Mouse (Mus musculus) heart, embryonic 16.5 days (tissue): ENCODE data around the gene Atp5s. TPM values are rescaled to one million over a fixed set of nuclear protein-coding genes. Genes with fewer than 3 reads are reported as not detected.

ENCODE experiments used
- ATAC-seq: fragments of 200-750 bp; cut with Nextera tagmentation; replicated peaks from 2 replicates; pipeline ENCODE4 v1.8.0; 2017; ENCODE audit warnings: moderate number of reproducible peaks; ENCODE audit not compliant: insufficient read depth, low FRiP score; ENCODE audit errors: extremely low read depth
- H3K27ac ChIP-seq: fragments of 300-500 bp; sonication (generic); 2 replicates; pipeline ENCODE4 v1.5.1; 2014; ENCODE audit warnings: mild to moderate bottlenecking, low read length, control low read depth, moderate library complexity
- H3K27me3 ChIP-seq: fragments of 300-500 bp; sonication (generic); 2 replicates; pipeline ENCODE4 v1.6.1; 2014; ENCODE audit warnings: low read length, mixed read lengths; ENCODE audit not compliant: control insufficient read depth, insufficient read depth
- H3K36me3 ChIP-seq: fragments of 300-500 bp; sonication (generic); 2 replicates; pipeline ENCODE4 v1.6.1; 2014; ENCODE audit not compliant: control insufficient read depth, insufficient read depth
- H3K4me1 ChIP-seq: fragments of 300-500 bp; sonication (generic); 2 replicates; pipeline ENCODE4 v1.6.1; 2014; ENCODE audit warnings: low read length, mixed read lengths; ENCODE audit not compliant: control insufficient read depth, insufficient read depth
- H3K4me2 ChIP-seq: fragments of 300-500 bp; sonication (generic); 2 replicates; pipeline ENCODE4 v1.6.1; 2014; ENCODE audit warnings: low read depth, mild to moderate bottlenecking, control low read depth, low read length
- H3K4me3 ChIP-seq: fragments of 300-500 bp; sonication (generic); 2 replicates; pipeline ENCODE4 v1.5.1; 2014; ENCODE audit warnings: mild to moderate bottlenecking, control low read depth, low read length
- H3K9ac ChIP-seq: fragments of 300-500 bp; sonication (generic); 2 replicates; pipeline ENCODE4 v1.6.1; 2014; ENCODE audit warnings: low read length, control low read depth
- H3K9me3 ChIP-seq: fragments of 300-500 bp; sonication (generic); replicated peaks from 2 replicates; pipeline ENCODE4 v1.6.1; 2016; ENCODE audit warnings: low read length; ENCODE audit not compliant: control insufficient read depth
- WGBS: fragments of 180-500 bp; shearing (Covaris S2); extraction: QIAGEN DNeasy Blood & Tissue Kit; methylation state at CpG from one replicate; pipeline ENCODE4 v1.1.7; 2014; 5-methylcytosine and 5-hydroxymethylcytosine counted together
- polyA plus RNA-seq: library from polyadenylated mRNA; unstranded; fragments of >200 nt; fragmentation: Nextera tagmentation; extraction: Ambion mirVana; gene quantifications from 2 replicates; pipeline ENCODE4 v1.2.1, GENCODE M21; 2015

The Atp5s gene
- polyA plus RNA-seq, 1 experiment from 2014 or later = 39.2 TPM

GRCm38 (mm10) chr12:69753936-69754335 lies 29.2 kb downstream of the Atp5s start:
- ATAC-seq = no peak
- peaks cover 15% of the 10 kb centered on the region for H3K4me1 ChIP-seq
- H3K9me3 ChIP-seq = no peaks in the 10 kb centered on the region
- 79% methylated on average over 5 of the region's 5 CpGs for WGBS
- no peaks in the 10 kb centered on the region for H3K27me3 ChIP-seq
- H3K27ac ChIP-seq = no peak overlapping the region
- H3K4me2 ChIP-seq = no peak overlapping the region
- H3K9ac ChIP-seq = no peak overlapping the region
- H3K4me3 ChIP-seq = no peak overlapping the region
- H3K36me3 ChIP-seq = 0 out of 2 replicates have a peak, but pooled peaks cover 1% of the 10 kb centered on the region

GRCm38 (mm10) chr12:69756015-69756414 lies 31.3 kb downstream of the Atp5s start:
- Histone ChIP-seq H3K4me2 (no peak overlapping the region), H3K27me3 (no peaks in the 10 kb centered on the region), H3K27ac (no peak overlapping the region), H3K9ac (no peak overlapping the region), H3K4me3 (no peak overlapping the region), H3K9me3 (no peaks in the 10 kb centered on the region), H3K4me1 (peaks cover 22% of the 10 kb centered on the region), H3K36me3 (no peaks in the 10 kb centered on the region)
- no peak for ATAC-seq
- WGBS = 77% methylated on average over 5 of the region's 5 CpGs

GRCm38 (mm10) chr12:69757418-69758141 lies 32.8 kb downstream of the Atp5s start:
- 3% methylated on average over 22 of the region's 22 CpGs for WGBS
- Histone ChIP-seq H3K27me3 (no peaks in the 10 kb centered on the region), H3K4me1 (peaks cover 18% of the 10 kb centered on the region), H3K36me3 (no peaks in the 10 kb centered on the region), H3K27ac (peak overlapping the region; percentile 98), H3K9me3 (0 out of 2 replicates have a peak, but pooled peaks cover 2% of the 10 kb centered on the region), H3K9ac (peak overlapping the region; percentile 68), H3K4me2 (peak overlapping the region; percentile 88), H3K4me3 (peak overlapping the region; percentile 48)
- ATAC-seq = peak; percentile 90

DNA sequence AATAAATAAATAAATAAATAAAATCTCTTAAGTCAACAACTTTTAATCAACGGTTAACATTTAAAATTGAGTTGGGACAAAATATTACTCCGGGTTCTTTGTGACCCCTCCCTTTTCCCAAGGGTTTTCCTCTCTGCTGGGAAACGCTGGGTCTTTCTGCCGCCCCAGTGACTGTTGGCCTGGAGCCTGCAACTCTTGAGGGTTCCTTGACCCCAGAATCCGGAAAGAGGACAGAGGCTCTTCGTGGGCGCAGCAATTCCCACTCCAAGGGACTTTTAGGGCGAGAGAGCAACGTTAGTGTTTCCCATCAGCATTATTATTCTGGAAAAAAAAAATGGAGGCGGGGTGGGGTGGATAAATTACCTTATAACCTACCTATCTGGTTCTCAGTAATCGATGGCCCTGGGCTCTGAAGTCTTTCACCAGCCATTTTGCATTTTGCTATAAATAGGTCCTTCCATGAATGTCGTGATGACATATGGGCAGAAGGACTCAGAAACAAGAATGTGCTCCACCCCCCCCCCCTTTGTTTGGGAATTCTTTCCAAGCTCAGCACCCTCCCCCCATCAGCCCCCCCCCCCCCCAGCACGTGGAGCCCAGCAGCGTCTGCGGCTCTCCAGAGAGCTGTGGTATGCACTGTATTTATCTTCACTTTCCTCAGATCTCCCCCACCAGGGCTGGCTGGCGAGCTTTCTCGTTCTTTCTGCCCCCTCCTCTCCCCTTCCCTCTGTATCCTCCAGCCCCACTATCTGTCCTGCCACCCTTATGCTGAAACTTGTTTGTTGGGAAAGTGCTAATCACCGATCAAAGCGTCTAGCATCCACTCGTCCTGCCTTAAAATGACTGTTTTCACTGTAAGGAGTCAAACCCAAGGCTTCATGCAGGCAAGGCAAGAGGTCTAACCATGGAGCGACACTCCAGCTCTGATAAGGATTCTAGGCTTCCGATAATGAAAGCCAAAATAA lies 33.8 kb downstream of the Atp5s start:
- H3K4me1 ChIP-seq = peaks cover 18% of the 10 kb centered on the region
- H3K4me3 ChIP-seq = peak overlapping the region; percentile 48
- WGBS = 2% methylated on average over 22 of the region's 22 CpGs
- 0 out of 2 replicates have a peak, but pooled peaks cover 2% of the 10 kb centered on the region for H3K9me3 ChIP-seq
- H3K36me3 ChIP-seq = no peaks in the 10 kb centered on the region
- no peaks in the 10 kb centered on the region for H3K27me3 ChIP-seq
- peak overlapping the region; percentile 98 for H3K27ac ChIP-seq
- peak overlapping the region; percentile 68 for H3K9ac ChIP-seq
- ATAC-seq = peak; percentile 76
- H3K4me2 ChIP-seq = peak overlapping the region; percentile 88

DNA sequence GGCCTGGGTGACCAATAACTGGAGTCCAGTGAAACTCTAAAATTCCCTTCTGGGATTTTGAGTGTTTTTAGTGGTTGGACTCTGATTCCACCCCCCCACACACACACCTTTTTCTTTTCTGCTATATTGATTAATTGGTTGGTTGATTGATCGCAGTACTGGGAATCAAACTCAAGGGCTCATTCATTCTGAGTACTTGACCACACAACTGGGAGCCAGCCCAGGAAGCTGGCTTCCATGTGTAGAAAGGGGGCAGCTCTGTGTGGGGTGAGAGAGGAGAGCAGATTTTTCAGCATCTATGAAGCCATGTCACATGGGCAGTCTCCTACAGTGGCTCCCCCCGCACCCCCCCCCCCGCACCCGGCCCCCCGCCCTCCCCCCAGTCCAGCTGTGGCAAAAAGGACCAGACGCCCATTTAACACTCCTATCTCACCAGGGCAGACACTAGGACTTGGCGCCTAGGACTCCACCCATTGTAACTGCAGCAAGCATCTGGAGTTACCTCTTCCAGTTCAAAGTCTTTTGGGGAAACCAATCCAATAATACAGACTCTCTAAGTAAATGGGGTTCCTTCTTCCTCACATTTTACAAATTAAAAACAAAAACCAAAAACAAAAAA lies 34.6 kb downstream of the Atp5s start:
- H3K4me3 ChIP-seq = peak overlapping the region; percentile 48; the same call in 1 of the 2 replicates
- 26% methylated on average over 7 of the region's 7 CpGs for WGBS
- ATAC-seq = no peak
- H3K9ac ChIP-seq = peak overlapping the region; percentile 67
- peak overlapping the region; percentile 98 for H3K27ac ChIP-seq
- no peaks in the 10 kb centered on the region for H3K36me3 ChIP-seq
- H3K9me3 ChIP-seq = 0 out of 2 replicates have a peak, but pooled peaks cover 2% of the 10 kb centered on the region
- H3K4me1 ChIP-seq = peaks cover 18% of the 10 kb centered on the region
- H3K4me2 ChIP-seq = peak overlapping the region; percentile 88
- H3K27me3 ChIP-seq = no peaks in the 10 kb centered on the region

DNA sequence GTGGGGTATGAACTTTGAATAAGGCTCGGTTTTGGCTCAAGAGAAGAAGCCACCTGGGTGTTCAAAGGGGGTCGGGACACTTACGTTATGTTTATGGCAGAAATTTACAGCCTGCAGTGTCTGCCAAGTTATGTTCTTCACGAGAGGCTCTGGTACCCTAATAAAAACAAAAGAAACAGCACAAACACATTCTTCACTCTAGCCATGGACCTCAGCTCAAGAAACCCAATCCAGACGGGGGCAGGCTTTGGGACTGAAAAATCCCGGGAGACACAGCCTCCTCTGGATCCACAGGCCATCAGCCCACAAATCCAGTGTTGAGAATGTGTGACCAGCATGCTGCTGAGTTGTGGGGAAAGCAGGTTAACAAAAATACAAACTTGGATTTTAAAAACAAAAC lies 35.3 kb downstream of the Atp5s start:
- H3K4me1 ChIP-seq = peaks cover 18% of the 10 kb centered on the region
- WGBS = 58% methylated on average over 6 of the region's 6 CpGs
- no peaks in the 10 kb centered on the region for H3K36me3 ChIP-seq
- no peaks in the 10 kb centered on the region for H3K27me3 ChIP-seq
- no peak overlapping the region for H3K9ac ChIP-seq
- no peak for ATAC-seq
- no peak overlapping the region for H3K4me3 ChIP-seq
- H3K4me2 ChIP-seq = no peak overlapping the region
- H3K27ac ChIP-seq = no peak overlapping the region
- 0 out of 2 replicates have a peak, but pooled peaks cover 2% of the 10 kb centered on the region for H3K9me3 ChIP-seq

GRCm38 (mm10) chr12:69760743-69761406 lies 36.1 kb downstream of the Atp5s start:
- Histone ChIP-seq H3K9me3 (0 out of 2 replicates have a peak, but pooled peaks cover 2% of the 10 kb centered on the region), H3K9ac (no peak overlapping the region), H3K4me1 (peaks cover 18% of the 10 kb centered on the region), H3K27ac (peak overlapping the region; percentile 44; the same call in 1 of the 2 replicates), H3K4me2 (no peak overlapping the region), H3K4me3 (no peak overlapping the region), H3K36me3 (no peaks in the 10 kb centered on the region), H3K27me3 (no peaks in the 10 kb centered on the region)
- WGBS = 78% methylated on average over 20 of the region's 20 CpGs
- ATAC-seq = no peak

- H3K27ac ChIP-seq = no peak overlapping the region; the same call in 1 of the 2 replicates
- no peak overlapping the region for H3K4me3 ChIP-seq
- no peak overlapping the region for H3K4me2 ChIP-seq
- no peak overlapping the region for H3K9ac ChIP-seq
- H3K4me1 ChIP-seq = peaks cover 18% of the 10 kb centered on the region
- no peaks in the 10 kb centered on the region for H3K27me3 ChIP-seq
- H3K36me3 ChIP-seq = no peaks in the 10 kb centered on the region
- H3K9me3 ChIP-seq = 0 out of 2 replicates have a peak, but pooled peaks cover 2% of the 10 kb centered on the region
- 73% methylated on average over 2 of the region's 2 CpGs for WGBS
- ATAC-seq = no peak
These were observed 36.9 kb downstream of the Atp5s start for GRCm38 (mm10) chr12:69761603-69762002.
